Mouse (Mus musculus) intestine, embryonic 15.5 days (tissue): Measurements from ENCODE around the gene Dapk3. TPM values are rescaled to one million over a fixed set of nuclear protein-coding genes. Genes with fewer than 3 reads are reported as not detected.

Source experiments
- ATAC-seq: fragments of 200-750 bp; cut with Nextera tagmentation; 2 replicates; pipeline ENCODE4 v1.8.0; 2017; ENCODE audit warnings: moderate TSS enrichment, moderate library complexity
- H3K27ac ChIP-seq: fragments of 300-500 bp; sonication (generic); 2 replicates; pipeline ENCODE4 v1.5.1; 2015; ENCODE audit warnings: mild to moderate bottlenecking, inconsistent platforms
- H3K27me3 ChIP-seq: fragments of 300-500 bp; sonication (generic); replicated peaks from 2 replicates; pipeline ENCODE4 v1.6.1; 2015; ENCODE audit warnings: inconsistent platforms
- H3K36me3 ChIP-seq: fragments of 300-500 bp; sonication (generic); 2 replicates; pipeline ENCODE4 v1.6.1; 2015; ENCODE audit warnings: inconsistent platforms
- H3K4me1 ChIP-seq: fragments of 300-500 bp; sonication (generic); replicated peaks from 2 replicates; pipeline ENCODE4 v1.6.1; 2015; ENCODE audit warnings: inconsistent platforms
- H3K4me2 ChIP-seq: fragments of 300-500 bp; sonication (generic); replicated peaks from 2 replicates; pipeline ENCODE4 v1.6.1; 2015; ENCODE audit warnings: mild to moderate bottlenecking, inconsistent platforms
- H3K4me3 ChIP-seq: fragments of 300-500 bp; sonication (generic); replicated peaks from 2 replicates; pipeline ENCODE4 v1.5.1; 2015; ENCODE audit warnings: inconsistent platforms
- H3K9ac ChIP-seq: fragments of 300-500 bp; sonication (generic); 2 replicates; pipeline ENCODE4 v1.6.1; 2015; ENCODE audit warnings: inconsistent platforms
- H3K9me3 ChIP-seq: fragments of 300-500 bp; sonication (generic); 2 replicates; pipeline ENCODE4 v1.6.1; 2016; ENCODE audit warnings: inconsistent platforms
- WGBS: fragments of 180-500 bp; shearing (Covaris S2); methylation state at CpG from one replicate; pipeline ENCODE4 v1.1.7; 2015; 5-methylcytosine and 5-hydroxymethylcytosine counted together
- polyA plus RNA-seq: library from polyadenylated mRNA; unstranded; fragments of >200 nt; fragmentation: Nextera tagmentation; extraction: Ambion mirVana; gene quantifications from 2 replicates; pipeline ENCODE4 v1.2.1, GENCODE M21; 2015

Dapk3 gene
- 56.6 and 62.7 TPM in 2 replicates for polyA plus RNA-seq

GRCm38 (mm10) chr10:81182336-81183333 lies at the start of gene Dapk3:
TSS of gene Dapk3 (plus strand) at chr10:81183005.
- 4% methylated on average over 53 of the region's 53 CpGs for whole genome bisulfite sequencing
- peak within 1 kb of the TSS; percentile 57 for H3K4me2 ChIP-seq
- peak; percentile 96 for ATAC-seq
- no peaks in the 10 kb centered on the region for H3K27me3 ChIP-seq
- peak within 1 kb of the TSS; percentile 69 for H3K9ac ChIP-seq
- peaks cover 58% of the 10 kb centered on the region for H3K36me3 ChIP-seq
- H3K4me1 ChIP-seq, result peaks cover 49% of the 10 kb centered on the region
- peak within 1 kb of the TSS; percentile 91 for H3K27ac ChIP-seq
- H3K9me3 ChIP-seq, result no peaks in the 10 kb centered on the region
- peak within 1 kb of the TSS; percentile 72 for H3K4me3 ChIP-seq

DNA sequence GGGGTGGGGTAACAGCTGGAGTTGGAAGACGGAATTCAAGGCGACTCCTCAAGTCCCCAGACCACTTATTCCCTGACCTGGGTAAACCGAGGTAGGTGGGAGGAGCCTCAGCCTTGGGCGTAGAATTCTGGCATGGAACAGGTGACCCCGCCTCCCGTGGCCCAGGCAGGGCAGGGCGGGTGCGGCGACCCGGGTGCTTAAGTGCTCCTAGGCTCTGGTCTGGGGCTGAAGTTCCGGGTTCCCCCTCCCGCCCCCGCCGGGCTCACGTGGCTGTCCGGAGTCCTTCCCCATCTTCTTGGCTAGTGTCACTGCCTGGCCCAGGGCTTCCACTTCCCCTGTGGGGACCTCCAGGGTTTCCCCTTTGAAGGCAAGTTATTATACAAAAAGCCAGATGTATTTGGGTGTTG lies 48.6 kb upstream of the Dapk3 start:
- Histone ChIP-seq H3K27me3 (peaks cover 9% of the 10 kb centered on the region; the same call in 1 of the 2 replicates), H3K9ac (no peak overlapping the region), H3K36me3 (no peaks in the 10 kb centered on the region), H3K9me3 (no peaks in the 10 kb centered on the region), H3K4me1 (peaks cover 30% of the 10 kb centered on the region), H3K27ac (peak overlapping the region; percentile 73; the same call in 1 of the 2 replicates), H3K4me3 (peak overlapping the region; percentile 13), H3K4me2 (peak overlapping the region; percentile 91)
- no peak for ATAC-seq
- WGBS, result 2% methylated on average over 16 of the region's 16 CpGs

GRCm38 (mm10) chr10:81134966-81135681 lies 47.7 kb upstream of the Dapk3 start, which contains the start of gene Zbtb7a:
TSS of gene Zbtb7a (plus strand) at chr10:81135220.
- peak within 1 kb of the TSS; percentile 97 for H3K27ac ChIP-seq
- peak within 1 kb of the TSS; percentile 91 for H3K4me2 ChIP-seq
- H3K9ac ChIP-seq, result peak within 1 kb of the TSS; percentile 79
- no peak for ATAC-seq
- H3K9me3 ChIP-seq, result no peaks in the 10 kb centered on the region
- H3K27me3 ChIP-seq, result peaks cover 9% of the 10 kb centered on the region; the same call in 1 of the 2 replicates
- WGBS, result 3% methylated on average over 41 of the region's 41 CpGs
- peak within 1 kb of the TSS; percentile 67 for H3K4me3 ChIP-seq
- H3K4me1 ChIP-seq, result peaks cover 34% of the 10 kb centered on the region
- H3K36me3 ChIP-seq, result no peaks in the 10 kb centered on the region

GRCm38 (mm10) chr10:81135831-81136705 lies 46.7 kb upstream of the Dapk3 start:
- peaks cover 42% of the 10 kb centered on the region for H3K4me1 ChIP-seq
- under 1% methylated on average over 86 of the region's 86 CpGs for WGBS
- H3K4me3 ChIP-seq, result peak overlapping the region; percentile 67
- H3K27ac ChIP-seq, result peak overlapping the region; percentile 97
- H3K27me3 ChIP-seq, result peaks cover 9% of the 10 kb centered on the region; the same call in 1 of the 2 replicates
- H3K36me3 ChIP-seq, result no peaks in the 10 kb centered on the region
- peak overlapping the region; percentile 91 for H3K4me2 ChIP-seq
- ATAC-seq, result peak; percentile 47
- H3K9ac ChIP-seq, result peak overlapping the region; percentile 79
- H3K9me3 ChIP-seq, result no peaks in the 10 kb centered on the region

- H3K27ac ChIP-seq, result peak overlapping the region; percentile 97
- H3K4me3 ChIP-seq, result peak overlapping the region; percentile 67
- H3K9ac ChIP-seq, result peak overlapping the region; percentile 79
- peaks cover 9% of the 10 kb centered on the region; the same call in 1 of the 2 replicates for H3K27me3 ChIP-seq
- H3K4me2 ChIP-seq, result peak overlapping the region; percentile 91
- WGBS, result under 1% methylated on average over 47 of the region's 50 CpGs
- no peaks in the 10 kb centered on the region for H3K36me3 ChIP-seq
- H3K9me3 ChIP-seq, result no peaks in the 10 kb centered on the region
- peaks cover 47% of the 10 kb centered on the region for H3K4me1 ChIP-seq
- peak; percentile 15 for ATAC-seq
Measured at GRCm38 (mm10) chr10:81136706-81137231, 46.0 kb upstream of the Dapk3 start.

DNA sequence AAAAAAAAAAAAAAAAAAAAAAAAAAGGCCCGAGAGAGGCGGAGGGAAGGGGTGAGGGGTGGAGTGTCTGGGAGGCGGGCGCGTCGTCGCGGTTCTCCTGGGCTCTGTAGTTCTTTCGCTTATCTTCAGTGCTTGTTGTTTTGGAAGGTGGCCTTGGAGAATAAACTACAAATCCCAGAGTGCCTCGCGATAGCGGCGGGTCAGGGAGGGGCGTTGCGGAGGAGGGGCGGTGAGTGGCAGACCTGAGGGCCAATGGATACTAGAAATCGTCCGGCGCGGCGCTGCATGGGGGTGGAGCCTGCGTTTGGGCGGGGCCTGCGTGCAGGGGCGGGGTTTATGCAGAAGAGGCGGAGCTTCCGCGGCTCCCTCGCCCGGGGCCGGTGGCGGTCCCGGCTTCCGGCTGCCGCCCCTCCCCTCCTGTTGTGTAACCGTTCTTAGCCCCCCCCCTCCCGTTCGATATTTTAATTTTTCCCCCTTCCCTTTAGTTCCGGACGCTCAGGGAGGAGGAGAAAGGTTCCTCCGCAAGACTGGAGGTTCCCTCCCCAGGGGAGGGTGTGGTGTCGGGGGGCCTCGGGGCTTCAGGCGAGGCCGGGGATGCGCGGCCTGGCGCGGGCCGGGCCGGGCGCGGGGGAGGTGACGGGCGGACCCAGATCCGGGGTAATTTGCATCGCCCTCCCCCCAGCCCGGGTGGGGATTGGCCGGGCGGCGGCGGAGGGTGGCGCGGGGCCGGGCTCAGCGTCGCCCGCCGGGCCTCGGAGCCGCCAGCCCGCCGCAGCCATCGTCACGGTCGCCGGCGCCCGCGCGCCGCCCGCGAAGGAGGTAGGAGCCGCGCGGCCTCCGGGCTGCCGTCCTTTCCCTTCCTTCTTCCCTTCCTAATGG lies 45.3 kb upstream of the Dapk3 start:
- no peaks in the 10 kb centered on the region for H3K9me3 ChIP-seq
- no peaks in the 10 kb centered on the region for H3K36me3 ChIP-seq
- peaks cover 50% of the 10 kb centered on the region for H3K4me1 ChIP-seq
- peak overlapping the region; percentile 86 for H3K4me2 ChIP-seq
- peak overlapping the region; percentile 67 for H3K4me3 ChIP-seq
- H3K9ac ChIP-seq, result peak overlapping the region; percentile 90
- H3K27ac ChIP-seq, result peak overlapping the region; percentile 97
- peaks cover 9% of the 10 kb centered on the region; the same call in 1 of the 2 replicates for H3K27me3 ChIP-seq
- WGBS, result under 1% methylated on average over 74 of the region's 89 CpGs
- ATAC-seq, result peak; percentile 84

DNA sequence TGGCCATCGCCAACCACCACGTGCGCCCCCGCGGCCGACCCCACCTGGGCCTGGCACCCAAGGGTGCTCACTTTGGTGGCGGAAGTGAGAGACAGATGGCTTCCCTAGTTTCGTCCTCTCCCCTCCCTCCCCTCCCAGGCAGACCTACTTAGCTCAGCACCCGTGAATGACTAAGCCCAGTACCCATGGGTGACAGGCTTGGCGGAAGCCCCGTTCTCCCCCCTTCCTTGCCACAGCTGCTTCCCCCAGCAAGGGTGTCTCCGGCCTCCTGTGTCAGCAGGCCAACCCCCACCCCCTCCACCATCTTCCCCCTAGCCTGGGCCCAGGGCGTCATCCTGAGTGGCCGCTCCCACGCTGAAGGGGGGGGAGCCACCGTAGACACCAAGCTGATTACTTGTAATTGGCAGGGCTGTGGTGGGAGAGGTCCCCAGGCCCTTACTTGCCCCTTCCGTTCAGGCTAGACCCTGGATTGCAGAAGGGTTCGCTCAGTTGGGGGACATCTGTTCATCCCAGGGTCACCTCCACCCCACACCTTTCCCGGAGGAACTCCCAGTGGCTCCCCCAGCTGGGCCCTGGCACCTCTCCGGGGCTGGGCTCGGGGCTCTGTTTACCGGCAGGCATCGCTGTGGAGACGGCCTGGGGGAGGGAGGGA lies 44.5 kb upstream of the Dapk3 start:
- H3K9me3 ChIP-seq, result no peaks in the 10 kb centered on the region
- H3K36me3 ChIP-seq, result peaks cover under 1% of the 10 kb centered on the region
- peaks cover 9% of the 10 kb centered on the region; the same call in 1 of the 2 replicates for H3K27me3 ChIP-seq
- peak overlapping the region; percentile 67 for H3K4me3 ChIP-seq
- peaks cover 57% of the 10 kb centered on the region for H3K4me1 ChIP-seq
- peak overlapping the region; percentile 90 for H3K9ac ChIP-seq
- WGBS, result 1% methylated on average over 24 of the region's 24 CpGs
- ATAC-seq, result no peak
- H3K27ac ChIP-seq, result peak overlapping the region; percentile 81
- H3K4me2 ChIP-seq, result peak overlapping the region; percentile 86

- WGBS, result 45% methylated on average over 11 of the region's 11 CpGs
- H3K4me3 ChIP-seq, result peak overlapping the region; percentile 67
Measured at GRCm38 (mm10) chr10:81138821-81139528, 43.8 kb upstream of the Dapk3 start.

GRCm38 (mm10) chr10:81139529-81139846 lies 43.3 kb upstream of the Dapk3 start:
- H3K27me3 ChIP-seq, result peaks cover 2% of the 10 kb centered on the region; the same call in 1 of the 2 replicates
- peak overlapping the region; percentile 86 for H3K4me2 ChIP-seq
- H3K9me3 ChIP-seq, result no peaks in the 10 kb centered on the region
- 51% methylated on average over 4 of the region's 4 CpGs for WGBS
- H3K4me1 ChIP-seq, result peaks cover 53% of the 10 kb centered on the region
- H3K27ac ChIP-seq, result peak overlapping the region; percentile 81
- ATAC-seq, result no peak
- peaks cover 13% of the 10 kb centered on the region for H3K36me3 ChIP-seq
- peak overlapping the region; percentile 67 for H3K4me3 ChIP-seq
- peak overlapping the region; percentile 90 for H3K9ac ChIP-seq

More at GRCm38 (mm10) chr10:81138821-81139528, 43.8 kb upstream of the Dapk3 start:
- no peak for ATAC-seq
- H3K27ac ChIP-seq, result peak overlapping the region; percentile 81
- peaks cover 58% of the 10 kb centered on the region for H3K4me1 ChIP-seq
- peaks cover 8% of the 10 kb centered on the region for H3K36me3 ChIP-seq
- peak overlapping the region; percentile 90 for H3K9ac ChIP-seq
- H3K9me3 ChIP-seq, result no peaks in the 10 kb centered on the region
- H3K27me3 ChIP-seq, result peaks cover 7% of the 10 kb centered on the region; the same call in 1 of the 2 replicates
- H3K4me2 ChIP-seq, result peak overlapping the region; percentile 86
